Mouse (Mus musculus): Measurements from ENCODE around the gene Eif4e.

DNA sequence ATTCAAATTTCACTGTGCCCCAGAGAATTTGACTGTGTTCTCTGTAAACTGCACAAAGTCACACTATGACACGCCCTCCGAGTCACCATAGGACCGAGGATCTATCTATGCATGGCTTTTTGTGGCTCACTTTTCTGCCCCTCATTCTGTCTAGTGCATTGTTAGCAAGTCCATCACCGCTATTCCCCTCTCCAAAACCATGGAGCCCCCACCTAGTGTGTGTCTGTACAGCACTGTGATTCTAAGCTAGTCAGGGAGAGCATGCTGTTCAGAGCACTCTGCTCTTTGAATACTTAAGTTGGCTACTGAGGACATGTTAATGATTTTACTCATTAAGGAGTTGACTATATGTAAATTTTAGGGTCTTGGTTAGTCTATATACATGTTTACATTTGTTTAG, 18.1 kb downstream of the Eif4e start:
- TF ChIP-seq EP300 (IDR thresholded peaks at IDR 0.05; ENCODE audit: low read depth) (no peak), CTCF (IDR thresholded peaks at IDR 0.05; ENCODE audit: low read depth) (no peak)
